Mouse (Mus musculus) c-Kit-positive CD71-positive TER-119-positive erythroid progenitor cells, embryonic 14.5 days (primary cell): Measurements from ENCODE around the gene Lrp6.

Experiments used
- DNase-seq: peaks from one replicate; pipeline ENCODE4 v3.0.0-alpha.2; 2013; ENCODE audit warnings: low spot score

Lrp6 gene

DNA sequence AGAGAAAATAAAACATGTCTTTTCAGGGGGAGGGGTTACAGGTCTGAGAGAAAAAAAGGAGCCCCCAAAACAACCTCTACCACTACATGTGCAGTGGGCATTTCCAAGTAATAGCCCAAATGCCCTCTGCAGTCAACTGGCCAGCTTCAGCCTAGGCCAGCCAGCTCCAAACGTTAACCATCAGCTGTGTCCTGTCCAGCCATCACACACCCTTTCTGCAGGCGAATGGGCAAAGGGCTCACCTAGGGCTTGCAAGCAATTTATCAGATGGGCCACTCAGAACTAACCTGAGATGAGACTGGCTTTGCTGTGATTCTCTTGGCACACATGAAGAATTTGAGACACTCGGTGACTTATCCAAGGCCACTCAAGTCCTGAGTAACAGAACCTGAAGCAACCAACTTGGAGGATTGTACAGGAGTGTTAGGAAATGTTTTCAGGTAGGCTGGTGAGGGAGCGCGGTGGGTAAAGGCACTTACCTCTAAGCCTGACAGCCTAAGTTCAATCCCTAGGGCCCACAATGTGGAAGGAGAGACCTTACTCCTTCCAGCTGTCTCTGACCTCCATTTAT, 1.3 kb upstream of the Lrp6 start:
- no peak for DNase-seq

DNA sequence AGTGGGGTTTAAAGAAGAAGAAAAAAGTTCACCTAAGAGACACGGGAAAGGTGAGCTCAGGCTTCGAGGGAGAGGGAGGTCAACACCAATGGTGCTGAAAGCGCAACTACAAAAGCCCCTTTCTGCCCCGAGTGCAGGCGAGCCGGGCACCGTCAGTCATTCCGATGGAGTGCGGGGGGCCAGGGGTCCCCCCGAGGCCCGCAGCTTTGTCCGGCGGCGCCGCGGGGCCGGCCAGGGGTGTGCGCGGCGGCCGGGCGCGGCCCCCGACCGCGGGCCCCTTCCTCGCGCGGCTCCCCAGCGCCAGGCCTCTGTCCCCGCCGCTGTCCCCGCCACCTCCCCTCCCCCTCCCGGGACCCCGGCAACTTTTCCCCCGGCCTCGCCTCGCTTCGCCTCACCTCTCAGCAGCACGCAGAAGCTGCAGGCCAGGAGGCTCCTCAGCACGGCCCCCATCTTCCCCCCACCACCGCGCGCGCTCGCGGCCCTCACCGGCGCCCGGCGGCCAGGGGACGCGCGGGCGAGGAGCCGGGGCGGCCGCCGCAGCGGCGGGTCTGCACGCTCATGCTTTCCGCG, 432 bp downstream of the Lrp6 start:
- no peak for DNase-seq

DNA sequence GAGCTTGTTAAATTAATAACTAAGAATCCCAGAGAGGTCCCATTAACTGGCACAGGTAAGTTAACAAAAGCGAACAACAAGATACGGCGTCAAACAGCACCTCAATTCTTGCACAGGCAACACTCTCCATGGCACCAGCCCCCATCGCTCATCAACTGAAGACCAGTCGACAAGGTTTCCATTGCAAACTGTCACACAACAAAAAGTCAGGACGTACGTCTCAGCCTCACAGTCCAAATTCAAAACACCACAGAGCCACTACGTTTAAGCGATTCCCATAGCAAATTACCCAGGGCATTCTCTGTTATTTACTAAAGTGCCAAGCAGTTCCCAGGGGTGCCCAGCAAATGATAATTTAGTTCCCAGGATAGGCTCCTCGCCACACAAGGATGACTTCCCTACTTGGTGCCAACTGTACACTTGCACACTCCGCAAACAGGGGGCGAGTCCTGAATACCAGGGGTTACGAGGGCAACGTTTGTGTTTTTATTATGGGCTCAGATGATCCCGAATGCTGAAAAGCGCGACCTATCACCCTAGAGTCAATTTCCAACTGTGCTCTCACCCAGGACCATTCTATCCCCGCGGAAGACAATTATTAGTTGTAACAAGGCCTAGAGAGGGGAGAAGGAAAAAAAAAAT, 1.0 kb downstream of the Lrp6 start:
- peak; percentile 20 for DNase-seq

DNA sequence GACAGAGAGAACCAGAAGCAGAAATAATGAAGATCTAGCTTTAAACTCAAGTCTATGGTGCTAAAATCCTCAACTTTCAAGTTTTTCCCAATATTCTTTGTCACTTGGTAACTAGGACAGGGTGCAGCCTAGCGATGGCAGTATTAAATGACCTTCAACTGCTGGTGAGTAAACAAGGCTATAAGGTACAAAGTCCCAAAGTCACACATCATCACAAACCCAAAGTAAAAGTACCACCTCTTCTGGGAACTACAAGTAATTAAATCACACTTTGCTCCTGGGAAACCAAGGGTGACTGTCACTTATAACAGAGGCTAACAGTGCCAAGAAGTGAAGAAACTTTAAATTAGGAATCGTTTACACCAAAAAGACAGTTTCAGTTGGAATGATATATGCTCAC, 2.2 kb downstream of the Lrp6 start:
- DNase-seq: no peak

DNA sequence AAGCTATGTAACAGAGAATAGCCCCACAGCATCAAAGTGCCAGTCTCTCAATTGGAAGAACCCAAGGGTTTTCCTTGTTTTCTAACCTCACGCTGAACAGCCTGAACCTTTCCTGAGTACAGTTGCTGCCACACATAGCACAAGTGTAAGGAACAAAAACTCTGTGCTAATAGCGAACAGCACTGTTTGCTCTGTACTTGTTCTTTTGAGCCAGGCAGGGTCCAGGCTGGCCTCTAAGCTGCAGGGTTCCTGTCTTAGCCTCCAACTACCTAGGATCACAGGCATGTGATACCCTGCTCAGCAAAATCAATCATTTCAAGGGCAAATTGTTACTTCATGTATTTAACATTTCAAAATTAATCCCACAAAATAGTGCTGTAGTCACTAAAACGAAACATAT, 7.1 kb downstream of the Lrp6 start:
- DNase-seq: no peak

DNA sequence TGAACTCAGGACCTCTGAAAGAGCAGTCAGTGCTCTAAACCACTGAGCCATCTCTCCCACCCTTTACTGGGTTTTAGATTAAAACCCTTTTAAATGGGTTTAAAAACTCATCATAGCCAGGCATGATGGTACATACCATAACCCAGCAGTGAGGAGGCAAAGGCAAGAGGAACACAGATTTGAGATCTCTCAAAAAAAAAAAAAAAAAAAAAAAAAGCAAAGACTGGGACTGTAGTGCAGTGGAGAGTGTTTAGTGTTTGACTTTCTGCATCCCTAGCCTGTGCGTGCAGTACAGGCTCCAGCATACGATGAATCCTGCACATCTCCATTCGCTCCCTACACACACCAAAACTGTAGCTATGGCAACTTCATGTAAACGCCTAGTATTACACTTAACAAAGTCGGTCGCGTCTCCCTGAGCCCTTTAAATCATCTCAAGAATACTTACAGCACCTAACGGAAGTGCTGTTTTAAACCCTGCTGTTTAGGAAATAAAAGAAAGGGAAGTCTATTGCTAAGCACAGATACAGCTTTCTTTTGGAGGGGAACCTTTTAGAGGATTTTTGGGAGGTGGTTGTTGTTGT, 8.1 kb downstream of the Lrp6 start:
- DNase-seq: no peak

DNA sequence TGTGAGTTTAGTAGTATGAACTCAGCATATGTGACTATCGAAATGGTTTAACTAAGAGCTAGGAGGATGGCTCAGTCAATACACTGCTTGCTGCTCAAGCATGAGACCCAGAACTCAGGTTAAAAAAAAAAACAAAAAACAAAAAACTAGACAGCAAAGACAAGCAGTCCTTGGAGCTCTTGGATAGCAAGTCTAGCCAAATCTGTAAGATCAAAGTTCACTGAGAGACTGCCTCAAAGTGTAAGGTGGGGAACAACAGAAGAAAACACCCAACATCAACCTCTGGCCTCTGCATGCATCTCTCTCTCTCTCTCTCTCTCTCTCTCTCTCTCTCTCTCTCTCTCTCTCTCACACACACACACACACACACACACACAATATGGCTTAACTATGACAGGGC, 9.7 kb downstream of the Lrp6 start:
- DNase-seq: no peak

DNA sequence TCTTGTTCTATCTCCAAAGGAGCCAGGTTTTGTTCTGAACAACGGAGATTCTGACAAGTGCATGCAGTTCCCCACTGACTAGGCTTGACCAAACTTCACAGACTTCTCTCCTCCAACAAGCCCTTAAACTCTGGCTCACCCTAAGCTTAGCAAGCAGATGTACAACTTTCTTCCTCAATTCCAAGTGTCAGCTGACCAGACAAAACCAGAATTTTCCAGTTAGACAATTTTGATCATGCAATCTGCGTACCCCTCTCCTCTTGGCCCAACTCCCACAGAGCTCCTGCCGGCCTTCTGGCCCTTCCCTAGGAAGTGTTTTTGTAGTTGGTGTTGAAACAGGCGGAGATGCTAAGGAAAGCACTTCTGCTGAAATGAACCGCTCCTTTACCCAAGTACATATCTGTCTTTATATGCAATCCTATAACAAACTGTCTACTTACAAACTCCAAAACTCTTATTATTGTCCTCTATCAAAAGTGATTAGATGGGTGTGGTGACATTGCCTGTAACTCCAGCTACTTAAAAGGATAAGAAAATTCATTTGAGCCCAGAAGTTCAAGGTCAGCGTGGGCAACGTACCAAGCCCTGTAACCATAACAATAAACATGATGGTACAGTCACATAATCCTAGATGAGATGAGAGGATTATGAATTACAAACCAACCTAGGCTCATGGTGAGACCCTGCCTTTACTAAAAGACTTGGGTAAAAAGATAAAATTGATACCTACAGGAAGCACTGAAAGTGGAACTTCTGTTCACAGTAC, 10.4 kb downstream of the Lrp6 start:
- DNase-seq: no peak

DNA sequence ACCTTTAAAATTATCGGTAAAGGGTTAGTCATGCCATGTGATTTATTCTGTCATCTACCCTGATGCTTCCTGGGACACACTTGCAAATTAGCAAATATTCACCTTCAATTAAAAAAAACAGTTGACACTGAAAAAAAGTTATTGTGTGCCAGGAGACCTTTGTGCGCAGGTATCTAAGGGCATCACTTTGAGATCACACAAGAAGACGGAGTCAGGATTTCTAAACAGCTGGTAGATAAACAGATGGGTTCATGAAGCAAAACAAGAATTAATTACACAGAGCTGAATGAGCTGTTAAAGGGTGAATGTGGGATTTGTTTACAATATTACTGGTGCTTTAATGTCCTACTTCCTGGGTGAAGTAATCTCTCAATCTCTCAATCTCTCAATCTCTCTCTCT, 11.6 kb downstream of the Lrp6 start:
- no peak for DNase-seq

DNA sequence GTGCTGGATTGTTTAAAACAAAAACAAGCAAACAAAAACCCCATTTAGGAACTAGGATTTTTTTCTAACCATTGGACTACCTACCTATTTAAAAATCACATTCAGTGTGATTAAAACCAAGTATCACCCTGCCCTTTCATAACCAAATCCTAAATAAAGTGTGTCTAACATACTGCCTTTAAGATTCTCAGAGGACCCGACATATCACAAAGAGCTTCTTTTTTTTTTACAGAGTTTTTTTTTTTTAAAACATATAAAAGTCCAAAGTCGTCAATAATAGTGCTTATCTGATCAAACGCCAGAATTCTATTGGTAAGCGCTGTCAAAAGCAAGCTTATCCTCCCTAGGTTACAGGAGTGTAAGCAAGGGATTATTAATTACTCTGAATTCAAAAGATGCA, 12.5 kb downstream of the Lrp6 start:
- DNase-seq: no peak

DNA sequence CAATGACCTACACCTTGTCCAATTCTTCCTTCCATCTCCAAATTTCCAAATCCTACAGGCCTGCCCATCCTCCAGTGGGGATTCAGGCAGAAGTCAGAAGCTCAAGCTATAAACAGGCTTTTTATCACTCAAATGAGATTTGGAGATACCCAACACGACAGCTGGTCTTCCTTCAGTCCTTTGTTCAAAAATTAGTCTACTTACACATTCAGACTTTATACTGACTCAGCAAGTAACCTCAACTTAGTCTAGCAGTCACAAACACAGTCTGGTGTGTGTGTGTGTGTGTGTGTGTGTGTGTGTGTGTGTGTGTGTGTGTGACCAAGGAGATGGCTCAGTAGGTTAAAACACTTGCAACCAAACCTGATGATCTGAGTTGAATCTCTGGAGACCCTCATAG, 15.8 kb downstream of the Lrp6 start:
- no peak for DNase-seq

DNA sequence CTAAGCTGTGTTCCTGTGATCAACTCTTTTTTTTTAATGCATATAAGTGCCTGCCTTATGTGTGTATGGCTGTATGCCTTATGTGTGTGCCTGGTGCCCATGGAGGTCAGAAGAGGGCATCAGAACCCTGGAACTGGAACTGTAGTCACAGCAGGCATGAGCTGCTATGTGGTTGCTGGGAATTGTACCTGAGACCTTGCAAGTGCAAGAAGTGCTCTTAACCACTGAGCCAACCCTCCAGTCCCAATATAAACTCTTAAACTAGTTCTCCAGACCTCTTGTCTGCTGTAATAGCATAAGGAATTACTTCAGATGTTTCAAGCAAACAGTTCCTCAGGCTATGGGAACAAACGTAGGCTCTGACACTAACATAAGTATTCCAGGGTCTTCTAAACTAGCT, 16.4 kb downstream of the Lrp6 start:
- DNase-seq: no peak

DNA sequence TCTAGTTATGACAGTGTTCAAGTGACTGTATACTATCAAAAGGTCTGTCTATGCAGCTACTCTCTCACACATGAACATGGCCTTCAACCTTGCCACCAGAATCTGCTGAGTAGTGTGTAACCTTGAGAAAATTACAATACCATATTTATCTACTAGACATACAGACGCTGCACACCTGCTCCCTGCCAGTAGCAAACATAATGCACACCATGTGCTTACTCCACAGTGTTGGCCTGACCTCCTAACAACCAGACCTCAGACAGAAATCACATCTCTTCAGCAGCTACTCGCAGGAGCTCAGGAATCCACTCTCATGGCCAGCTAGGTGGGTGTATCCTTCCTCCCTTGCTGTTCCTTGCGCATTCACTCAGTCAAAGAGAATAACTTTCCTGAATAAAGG, 21.9 kb downstream of the Lrp6 start:
- DNase-seq: no peak

DNA sequence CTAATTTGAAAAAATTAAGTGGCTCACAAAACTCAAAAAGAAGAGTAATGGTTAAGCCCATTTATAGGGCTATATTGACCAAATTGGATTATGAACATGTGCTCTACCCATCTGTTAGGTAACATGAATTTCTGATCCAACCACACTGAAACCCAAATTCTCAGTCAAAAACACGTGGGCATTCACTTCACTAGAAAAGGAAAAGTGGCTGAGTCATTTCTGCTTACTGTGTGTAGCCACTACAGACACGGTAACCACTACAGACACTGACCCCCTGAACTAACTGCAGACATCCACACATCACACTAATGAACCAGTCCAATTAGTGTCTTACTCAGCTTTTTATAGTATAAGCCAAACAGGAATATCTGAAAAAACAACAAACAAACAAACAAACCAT, 22.7 kb downstream of the Lrp6 start:
- no peak for DNase-seq

DNA sequence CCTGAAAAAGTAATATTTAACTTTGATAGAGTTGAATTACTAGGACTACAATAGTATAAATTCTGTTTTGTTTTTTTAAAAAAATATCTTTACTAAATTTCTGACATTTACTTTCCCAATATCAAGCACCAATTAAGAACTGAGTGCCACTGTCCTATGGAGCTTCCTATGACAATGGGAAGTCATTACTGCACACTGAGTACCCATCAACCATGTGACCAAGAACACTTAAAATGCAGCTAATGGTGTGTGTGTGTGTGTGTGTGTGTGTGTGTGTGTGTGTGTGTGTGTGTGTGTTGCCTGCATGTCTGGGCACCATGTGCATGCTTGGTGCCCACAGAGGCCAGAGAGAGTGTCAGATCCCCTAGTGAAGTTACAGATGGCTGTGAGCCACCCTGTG, 23.2 kb downstream of the Lrp6 start:
- DNase-seq: no peak

DNA sequence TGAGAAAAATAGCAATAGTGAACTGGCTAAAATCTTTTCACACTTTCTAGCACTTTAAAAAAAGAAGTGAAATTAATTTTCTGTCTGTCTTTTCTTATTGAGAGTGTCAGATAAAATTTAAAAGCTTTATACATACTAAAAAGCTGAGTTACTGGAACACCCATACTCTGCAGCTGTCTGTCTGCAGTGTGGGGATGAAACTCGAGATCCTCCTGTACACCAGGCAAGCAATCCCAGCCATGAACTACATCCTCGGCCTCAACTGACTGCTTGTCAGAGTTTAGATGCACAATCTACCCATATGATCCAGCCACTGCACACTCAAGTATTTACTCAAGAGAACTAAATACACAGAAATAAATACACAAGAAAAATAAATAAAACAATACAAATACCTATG, 24.4 kb downstream of the Lrp6 start:
- no peak for DNase-seq

DNA sequence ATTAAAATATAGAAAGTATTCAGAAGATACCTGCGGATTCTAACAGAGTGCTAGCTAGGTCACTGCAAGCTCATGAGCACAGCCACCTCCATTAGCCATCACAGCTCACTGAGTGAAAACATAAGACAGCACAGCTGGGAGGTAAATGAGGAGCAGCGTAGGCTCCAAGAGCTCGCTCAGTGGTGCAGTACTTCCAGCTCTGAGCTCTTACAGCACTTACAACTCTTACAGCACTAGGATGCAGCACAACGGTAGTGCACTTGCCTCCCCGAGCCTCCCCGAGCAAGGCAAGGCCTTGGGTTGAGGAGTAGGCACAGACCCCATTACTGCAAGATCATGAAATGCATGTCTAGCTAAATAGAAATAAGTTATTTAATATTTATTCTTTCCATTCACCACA, 26.6 kb downstream of the Lrp6 start:
- DNase-seq: no peak

DNA sequence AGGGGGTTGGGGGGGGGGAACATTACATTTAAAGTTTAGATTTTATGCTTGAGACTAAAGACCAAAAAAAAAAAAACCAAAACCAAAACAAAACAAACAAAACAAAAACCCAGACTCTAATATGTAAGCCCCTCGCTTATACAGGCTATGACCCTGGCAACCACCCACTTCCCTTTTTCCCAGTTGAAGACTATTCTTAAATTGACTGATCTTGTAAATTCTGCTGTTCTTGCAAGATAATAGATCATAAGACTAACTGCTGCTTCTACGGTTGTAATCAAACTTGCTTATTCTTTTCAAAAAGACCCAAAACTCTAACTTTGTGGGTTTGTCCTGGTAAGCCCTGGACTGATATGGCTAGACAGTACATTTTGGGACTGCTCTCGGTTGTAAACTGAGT, 27.3 kb downstream of the Lrp6 start:
- no peak for DNase-seq

DNA sequence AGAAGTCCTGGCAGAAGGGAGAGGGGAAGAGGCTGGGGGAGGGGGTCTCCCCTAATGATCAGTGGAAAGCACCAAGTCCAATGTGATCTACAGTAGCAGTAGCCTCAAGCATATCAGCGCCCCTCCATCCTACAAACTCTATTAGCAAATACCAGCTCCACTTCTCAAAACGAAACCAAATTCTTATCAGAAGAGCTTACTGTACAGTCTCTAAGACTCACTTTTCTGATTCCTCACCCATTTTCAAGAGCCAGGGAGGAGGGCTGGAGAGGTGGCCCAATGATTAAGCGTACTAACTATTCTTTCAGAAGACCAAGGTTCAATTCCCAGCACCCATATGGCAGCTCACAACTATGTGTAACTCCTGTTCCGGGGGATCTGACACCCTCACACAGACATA, 28.0 kb downstream of the Lrp6 start:
- DNase-seq: peak; percentile 34

DNA sequence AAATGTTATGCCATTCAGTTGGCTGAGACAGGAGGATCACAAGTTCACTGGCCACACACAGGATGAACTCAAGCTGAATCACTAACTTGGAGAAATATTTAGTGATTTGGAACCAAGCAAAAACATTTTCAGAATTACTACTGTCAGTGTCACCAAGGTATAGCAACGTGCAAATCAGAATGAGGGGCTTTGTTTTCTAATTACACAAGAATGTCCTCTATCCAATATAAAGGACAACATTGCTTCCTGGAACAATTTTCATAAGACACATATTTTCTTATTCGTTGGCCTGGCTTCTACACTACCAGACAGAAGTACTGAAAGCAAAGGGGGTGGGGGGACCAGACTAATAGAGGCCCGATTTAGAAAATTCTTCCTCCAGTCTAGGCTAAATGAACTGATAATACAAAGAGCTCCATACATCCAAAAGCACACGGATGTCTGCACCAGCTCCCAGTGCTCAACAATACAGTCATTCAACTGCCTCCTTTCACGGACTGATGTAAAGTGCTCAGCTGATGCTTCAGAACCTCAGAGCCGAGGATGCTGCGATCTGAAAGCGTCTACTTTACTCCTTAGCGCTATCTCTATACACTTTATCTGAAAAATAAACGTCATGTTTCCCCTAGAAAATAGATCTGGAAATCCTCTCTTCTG, 29.2 kb downstream of the Lrp6 start:
- no peak for DNase-seq

DNA sequence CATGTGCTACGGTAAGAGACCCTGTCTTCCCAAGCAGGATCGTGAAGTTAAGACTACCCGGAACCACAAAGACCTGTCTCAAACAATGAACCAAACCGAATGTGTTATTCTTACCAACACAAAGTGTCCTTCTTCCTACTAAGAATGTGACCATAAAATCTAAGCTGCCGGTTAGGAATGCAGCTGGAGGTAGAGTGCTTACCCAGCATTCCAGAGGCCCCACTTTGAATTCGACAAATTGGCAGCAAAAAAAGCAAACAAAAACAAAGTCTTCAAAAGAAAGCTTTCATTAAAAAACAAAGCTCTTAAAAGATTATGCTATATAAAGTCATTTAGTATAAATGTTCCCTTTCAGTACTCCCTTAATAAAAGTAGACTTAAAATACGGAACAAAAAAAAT, 31.6 kb downstream of the Lrp6 start:
- DNase-seq: no peak

DNA sequence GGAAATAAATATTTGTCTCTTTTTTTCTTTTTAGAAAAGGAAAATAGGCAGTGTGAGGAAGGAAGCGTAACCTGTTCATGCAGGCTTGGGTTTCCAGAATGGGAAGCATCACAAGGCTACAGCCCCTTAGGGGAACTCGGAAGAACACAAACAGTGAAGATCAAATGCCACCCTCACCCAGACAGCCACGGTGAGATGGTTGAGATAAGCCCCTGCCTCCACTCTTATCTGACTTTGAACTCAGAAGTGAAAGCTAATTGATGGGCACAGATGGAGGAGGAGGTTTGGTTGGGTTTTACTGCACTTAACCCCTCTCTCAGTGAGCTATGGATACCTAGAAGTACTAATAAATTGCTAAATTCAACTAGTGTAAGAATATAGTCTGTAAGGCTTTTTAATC, 33.7 kb downstream of the Lrp6 start:
- no peak for DNase-seq

DNA sequence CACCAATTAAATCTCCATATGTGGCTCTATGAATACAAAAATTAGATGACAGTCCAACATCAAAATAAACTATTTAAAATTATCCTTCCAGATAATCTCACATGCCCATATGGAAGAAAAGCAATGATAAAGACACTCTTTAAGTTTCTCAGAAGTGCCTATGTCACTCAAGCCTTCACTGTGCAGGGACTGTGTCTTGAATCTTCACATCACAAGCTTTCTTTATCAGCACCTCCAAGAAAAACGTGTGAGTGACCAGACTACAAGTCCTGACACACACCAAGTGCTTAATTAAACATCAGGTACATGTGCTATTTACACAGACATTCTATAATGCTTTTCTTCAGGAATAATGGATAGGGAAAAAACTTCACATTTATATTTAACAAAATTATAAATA, 34.8 kb downstream of the Lrp6 start:
- no peak for DNase-seq
